Mouse (Mus musculus) C3H10T1/2 (cell line): ENCODE results near the gene Lancl2. TPM values are rescaled to one million over a fixed set of nuclear protein-coding genes. Genes with fewer than 3 reads are reported as not detected.

ENCODE experiments used
- polyA plus RNA-seq, 2 experiments: library from polyadenylated mRNA; unstranded; fragments of >200 nt; fragmentation: generic; extraction: Trizol; gene quantifications; one replicate each; pipeline ENCODE4 v1.2.1; 2012; ENCODE audit warnings: missing spikeins in 2 of 2

The Lancl2 gene
- polyA plus RNA-seq = 1 to 10 TPM; 1.6 to 9.8 TPM

GRCm38 (mm10) chr6:57702376-57702742 is at the start of gene Lancl2:
Gene Lancl2 (plus strand): TSS chr6:57702540.

GRCm38 (mm10) chr6:57691467-57692261 is 10.7 kb upstream of the Lancl2 start, which contains the start of gene Pyurf:
Gene Pyurf (minus strand): TSS chr6:57692078.

Other genes starting within 250 kb of the Lancl2 start
- under 1 TPM; 0.05 to 0.94 TPM for gene Ppm1k, start 167.1 kb upstream of the Lancl2 start, polyA plus RNA-seq
- under 1 TPM; 0.05 to 0.97 TPM for gene Herc6, start 121.5 kb upstream of the Lancl2 start, polyA plus RNA-seq
- 10 to 100 TPM in 1 of 2 experiments, 1 to 10 TPM in 1; 3.5 to 10.5 TPM for gene Pyurf, start 10.5 kb upstream of the Lancl2 start, polyA plus RNA-seq
- gene Vopp1, start 122.6 kb downstream of the Lancl2 start, polyA plus RNA-seq = 10 to 100 TPM in 1 of 2 experiments, 1 to 10 TPM in 1; 1.1 to 15.3 TPM
- not detected for gene Vmn1r21, start 147.8 kb downstream of the Lancl2 start, polyA plus RNA-seq
- gene Vmn1r22, start 205.5 kb downstream of the Lancl2 start, polyA plus RNA-seq = not detected
- gene Vmn1r23, start 224.3 kb downstream of the Lancl2 start, polyA plus RNA-seq = not detected